Mouse (Mus musculus) lung, adult 2 months (tissue): ENCODE data around the gene AC124502.3.

Experiments
- CTCF ChIP-seq: fragments of 200-500 bp; IDR thresholded peaks from 2 replicates; pipeline ENCODE4 v1.5.1; 2011; ENCODE audit warnings: mild to moderate bottlenecking, low read length, control low read depth; ENCODE audit not compliant: insufficient read depth
- POLR2A ChIP-seq: fragments of 200-500 bp; IDR thresholded peaks from 2 replicates; pipeline ENCODE4 v1.6.1; 2011; ENCODE audit warnings: low read depth, mild to moderate bottlenecking, control low read depth, low read length, borderline replicate concordance; ENCODE audit errors: extremely low read depth

- TF ChIP-seq CTCF (no peak), POLR2A (no peak)
Observed at GRCm38 (mm10) chr19:5071077-5071476, 32.4 kb downstream of the AC124502.3 start.
